19 mouse cellular contexts compared by ENCODE assay signal in the genomic region with DNA sequence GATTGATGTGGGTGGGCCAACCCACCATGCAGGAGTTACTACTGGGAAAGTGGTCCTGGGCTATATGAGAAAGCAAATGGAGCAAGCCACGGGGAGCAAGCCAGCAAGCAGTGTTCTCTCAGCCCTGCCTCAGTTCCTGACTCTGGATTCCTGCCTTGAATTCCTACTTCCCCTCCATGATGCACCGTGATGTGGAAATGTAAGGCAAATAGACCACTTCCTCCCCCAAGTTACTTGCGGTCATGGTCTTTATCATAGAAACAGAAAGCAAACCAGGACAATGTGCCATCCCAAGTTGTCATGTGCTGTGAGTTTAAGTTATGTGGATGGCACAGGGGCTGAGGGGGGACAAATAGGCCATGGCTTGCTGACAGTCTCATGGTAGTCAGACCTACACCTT.
DNase-seq lines count a peak whose midpoint lies in the region; ATAC-seq and TF ChIP-seq lines count a peak whose summit lies in the region.
"Had no signal": no experiment of that assay in that cellular context is flagged by ENCODE, and none has a peak within 500 bp of the region (broad histone marks: within the 10 kb centered on the region; RNA-seq: fewer than 3 reads in every experiment).

No protein-coding gene starts in this region.

- no peaks in the 10 kb centered on the region for H3K79me2 ChIP-seq in liver, adult 2 months (ENCODE audit: control insufficient read depth, insufficient read depth, low read length)

- no peak overlapping the region for H3K9ac ChIP-seq in liver, adult 2 months (ENCODE audit: low read depth, low read length)
- no peak overlapping the region for H3K9ac ChIP-seq in liver, embryonic 11.5 days (ENCODE audit: low read depth, low read length)
- H3K9ac ChIP-seq: embryonic facial prominence, embryonic 12.5 days; forebrain, embryonic 13.5 days; forebrain, embryonic 15.5 days had no signal

- WGBS in liver, adult 2 months: 80% methylated on average over 3 of the region's 3 CpGs
- WGBS in liver, embryonic 11.5 days: 79% methylated on average over 3 of the region's 3 CpGs

- no peak overlapping the region for H3K27ac ChIP-seq in liver, adult 2 months (replicated peaks; ENCODE audit: insufficient read depth, low read depth, low read length)
- H3K27ac ChIP-seq in liver, embryonic 11.5 days (ENCODE audit: low read depth, low read length): no peak overlapping the region
- H3K27ac ChIP-seq: embryonic facial prominence, embryonic 10.5 days; embryonic facial prominence, embryonic 12.5 days; forebrain, embryonic 13.5 days; forebrain, embryonic 15.5 days had no signal

- H3K4me3 ChIP-seq in liver, adult 2 months (ENCODE audit: insufficient read depth, low read depth, low read length): no peak overlapping the region
- H3K4me3 ChIP-seq in liver, embryonic 11.5 days (ENCODE audit: low read depth, low read length): no peak overlapping the region
- H3K4me3 ChIP-seq: embryonic facial prominence, embryonic 10.5 days; embryonic facial prominence, embryonic 12.5 days; forebrain, embryonic 13.5 days; forebrain, embryonic 15.5 days had no signal

- ATAC-seq in liver, embryonic 11.5 days (replicated peaks; ENCODE audit: low FRiP score): no peak
- peak; percentile 87 for ATAC-seq in granulocyte monocyte progenitor cell, adult 5-6 weeks (replicated peaks; ENCODE audit: poor library complexity, severe bottlenecking)
- peak; percentile 52 for ATAC-seq in megakaryocyte progenitor cell, adult 5-6 weeks (replicated peaks; ENCODE audit: poor library complexity)
- ATAC-seq: forebrain, embryonic 13.5 days; forebrain, embryonic 15.5 days had no signal

- H3K36me3 ChIP-seq in liver, adult 2 months (ENCODE audit: control insufficient read depth, insufficient read depth, low read length): no peaks in the 10 kb centered on the region
- H3K36me3 ChIP-seq in liver, embryonic 11.5 days (ENCODE audit: control insufficient read depth, insufficient read depth, low read length): no peaks in the 10 kb centered on the region
- H3K36me3 ChIP-seq: embryonic facial prominence, embryonic 10.5 days; embryonic facial prominence, embryonic 12.5 days; forebrain, embryonic 15.5 days had no signal

- H3K4me2 ChIP-seq in liver, embryonic 11.5 days: no peak overlapping the region
- H3K4me2 ChIP-seq: embryonic facial prominence, embryonic 12.5 days; forebrain, embryonic 13.5 days; forebrain, embryonic 15.5 days had no signal

- H3K4me1 ChIP-seq in liver, adult 2 months (ENCODE audit: control insufficient read depth, insufficient read depth, low read length): peaks cover 1% of the 10 kb centered on the region
- no peaks in the 10 kb centered on the region for H3K4me1 ChIP-seq in liver, embryonic 11.5 days (replicated peaks; ENCODE audit: control insufficient read depth, insufficient read depth, low read length)
- H3K4me1 ChIP-seq: embryonic facial prominence, embryonic 12.5 days had no signal

- no peaks in the 10 kb centered on the region for H3K27me3 ChIP-seq in liver, adult 2 months (ENCODE audit: control insufficient read depth, insufficient read depth, low read length)
- H3K27me3 ChIP-seq in liver, embryonic 11.5 days (replicated peaks; ENCODE audit: control insufficient read depth, insufficient read depth, low read length): no peaks in the 10 kb centered on the region
- H3K27me3 ChIP-seq: embryonic facial prominence, embryonic 12.5 days; forebrain, embryonic 13.5 days; forebrain, embryonic 15.5 days had no signal

- TF ChIP-seq CTCF in liver, adult 2 months (IDR thresholded peaks at IDR 0.05; ENCODE audit: low read depth, low read length): no peak

- no peaks in the 10 kb centered on the region; the same call in none of the 2 replicates for H3K9me3 ChIP-seq in liver, embryonic 11.5 days (ENCODE audit: control insufficient read depth, low read length)

- DNase-seq in liver, adult 2 months (ENCODE audit: extremely low read depth, low read depth, low spot score): peak; percentile 4
- no peak for DNase-seq in liver, embryonic 11.5 days (ENCODE audit: low spot score)
- DNase-seq in kidney, postnatal 14 days: no peak
- DNase-seq in spleen, postnatal 14 days (ENCODE audit: low spot score in 2 of 2): no peak
- DNase-seq: adrenal gland, adult 2 months; adrenal gland, postnatal 10 days; adrenal gland, postnatal 25 days; cerebellum, adult 11 months; cerebellum, adult 18-20 months; cerebellum, adult 8-10 months; cerebellum, adult 9-11 months; cerebellum, postnatal 14 days; cerebellum, postnatal 36 days had no signal

- TF ChIP-seq POLR2A in liver, adult 2 months (IDR thresholded peaks at IDR 0.05; ENCODE audit: extremely low read depth, insufficient read depth, low read length): no peak
